ENCODE assay signal across 8 mouse cellular contexts in the genomic region with DNA sequence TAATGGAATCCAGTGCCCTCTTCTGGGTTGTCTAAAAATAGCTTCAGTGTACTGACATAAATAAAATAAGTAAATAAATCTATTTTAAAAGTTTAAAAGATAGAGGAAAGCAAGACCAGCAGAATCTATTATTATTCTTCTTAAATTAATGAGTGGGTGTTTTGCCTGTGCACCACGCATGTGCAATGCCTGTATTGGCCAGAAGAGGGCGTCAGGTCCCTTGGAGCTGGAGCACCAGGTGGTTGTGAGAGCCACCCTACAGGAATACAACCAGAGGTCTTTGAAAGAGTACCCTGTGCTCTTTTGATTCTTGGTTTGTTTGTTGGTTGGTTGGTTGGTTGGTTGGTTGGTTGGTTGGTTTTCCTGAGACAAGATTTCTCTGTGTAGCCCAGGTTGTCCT. TPM values are rescaled to one million over a fixed set of nuclear protein-coding genes. Genes with fewer than 3 reads are reported as not detected.
DNase-seq lines count a peak whose midpoint lies in the region; ATAC-seq and TF ChIP-seq lines count a peak whose summit lies in the region.

No protein-coding gene starts in this region.

- H3K4me1 ChIP-seq in midbrain, postnatal 0 days (ENCODE audit: insufficient read depth, low read length) = no peaks in the 10 kb centered on the region
- no peaks in the 10 kb centered on the region for H3K4me1 ChIP-seq in midbrain, embryonic 16.5 days (ENCODE audit: control insufficient read depth, insufficient read depth, low read length)

- 28% methylated on average over 2 of the region's 2 CpGs for WGBS in midbrain, postnatal 0 days
- WGBS in midbrain, embryonic 16.5 days = 21% methylated on average over 2 of the region's 2 CpGs

- peak; percentile 63 for TF ChIP-seq CTCF in midbrain, postnatal 0 days (IDR thresholded peaks at IDR 0.05)

- H3K9me3 ChIP-seq in midbrain, postnatal 0 days (ENCODE audit: low read length) = no peaks in the 10 kb centered on the region
- H3K9me3 ChIP-seq in midbrain, embryonic 16.5 days (replicated peaks; ENCODE audit: control insufficient read depth, low read length, poor library complexity, severe bottlenecking) = 0 out of 2 replicates have a peak, but pooled peaks cover 2% of the 10 kb centered on the region

- no peak overlapping the region for H3K27ac ChIP-seq in midbrain, postnatal 0 days (ENCODE audit: low read depth, low read length)
- H3K27ac ChIP-seq in midbrain, embryonic 16.5 days (ENCODE audit: low read length) = no peak overlapping the region

- no peak overlapping the region for H3K4me2 ChIP-seq in midbrain, postnatal 0 days (ENCODE audit: low read depth, low read length, poor library complexity, severe bottlenecking)
- no peak overlapping the region for H3K4me2 ChIP-seq in midbrain, embryonic 16.5 days (ENCODE audit: low read length)

- no peaks in the 10 kb centered on the region for H3K27me3 ChIP-seq in midbrain, postnatal 0 days (ENCODE audit: insufficient read depth, low read length)
- H3K27me3 ChIP-seq in midbrain, embryonic 16.5 days (ENCODE audit: control insufficient read depth, insufficient read depth, low read depth, low read length) = no peaks in the 10 kb centered on the region

- H3K4me3 ChIP-seq in midbrain, postnatal 0 days (ENCODE audit: low read depth, low read length) = no peak overlapping the region
- no peak overlapping the region for H3K4me3 ChIP-seq in midbrain, embryonic 16.5 days (ENCODE audit: low read depth, low read length)

- ATAC-seq in midbrain, postnatal 0 days (ENCODE audit: low FRiP score) = no peak
- ATAC-seq in midbrain, embryonic 16.5 days = no peak
- peak; percentile 69 for ATAC-seq in granulocyte monocyte progenitor cell, adult 5-6 weeks (replicated peaks; ENCODE audit: poor library complexity, severe bottlenecking)

- H3K36me3 ChIP-seq in midbrain, postnatal 0 days (ENCODE audit: insufficient read depth, low read length) = peaks cover 59% of the 10 kb centered on the region
- H3K36me3 ChIP-seq in midbrain, embryonic 16.5 days (ENCODE audit: control insufficient read depth, insufficient read depth, low read length) = peaks cover 39% of the 10 kb centered on the region

- H3K9ac ChIP-seq in midbrain, postnatal 0 days (replicated peaks; ENCODE audit: low read length, poor library complexity, severe bottlenecking) = no peak overlapping the region
- H3K9ac ChIP-seq in midbrain, embryonic 16.5 days (ENCODE audit: low read depth, low read length) = no peak overlapping the region

- peak; percentile 33 for DNase-seq in embryo, embryonic 10 days (ENCODE audit: low spot score)
- DNase-seq in embryo, embryonic 11 days = no peak
- DNase-seq in midbrain, postnatal 0 days (ENCODE audit: low spot score) = no peak
- DNase-seq in thymus, postnatal 0 days (ENCODE audit: low spot score) = peak; percentile 52
- no peak for DNase-seq in frontal cortex, postnatal 10 days (ENCODE audit: low spot score in 2 of 2)
- no peak for DNase-seq in right cerebral cortex, postnatal 36 days (ENCODE audit: low spot score in 2 of 2)

RNA-seq across cellular contexts. Expression of gene Gpr4, which starts 14.4 kb away (rescaled TPM):
- total RNA-seq in midbrain, postnatal 0 days (2014; rRNA removed) = 3.1 and 4.7 TPM in 2 replicates
- polyA plus RNA-seq in midbrain, postnatal 0 days (2015; fragmentation: Nextera tagmentation; extraction: Ambion mirVana) = 6.1 and 6.2 TPM in 2 replicates
- 3.4 and 4.5 TPM in 2 replicates for polyA plus RNA-seq in midbrain, embryonic 16.5 days (2015; fragmentation: Nextera tagmentation; extraction: Ambion mirVana)
- total RNA-seq in granulocyte monocyte progenitor cell, adult 5-6 weeks (2014; fragmentation: Nextera tagmentation) = not detected in 2 replicates
- not detected in 2 replicates for total RNA-seq in granulocyte monocyte progenitor cell, adult 5-6 weeks (2017)
- polyA plus RNA-seq in thymus, postnatal 0 days (2015; fragmentation: Nextera tagmentation; extraction: Ambion mirVana) = 0.69 and 0.80 TPM in 2 replicates

RNA-seq across cellular contexts. Expression of gene Eml2, which starts 21.8 kb away (rescaled TPM):
- total RNA-seq in midbrain, postnatal 0 days (2014; rRNA removed) = 83.7 and 89.0 TPM in 2 replicates
- polyA plus RNA-seq in midbrain, postnatal 0 days (2015; fragmentation: Nextera tagmentation; extraction: Ambion mirVana) = 13.1 and 13.4 TPM in 2 replicates
- polyA plus RNA-seq in midbrain, embryonic 16.5 days (2015; fragmentation: Nextera tagmentation; extraction: Ambion mirVana) = 10.6 TPM in 2 replicates
- 4.1 and 18.1 TPM in 2 replicates for total RNA-seq in granulocyte monocyte progenitor cell, adult 5-6 weeks (2014; fragmentation: Nextera tagmentation)
- total RNA-seq in granulocyte monocyte progenitor cell, adult 5-6 weeks (2017) = 10.4 and 22.7 TPM in 2 replicates
- polyA plus RNA-seq in thymus, postnatal 0 days (2015; fragmentation: Nextera tagmentation; extraction: Ambion mirVana) = 5.7 and 6.1 TPM in 2 replicates

RNA-seq across cellular contexts. Expression of gene Opa3, which starts 30.1 kb away (rescaled TPM):
- total RNA-seq in midbrain, postnatal 0 days (2014; rRNA removed) = 34.8 and 40.1 TPM in 2 replicates
- 33.4 and 33.9 TPM in 2 replicates for polyA plus RNA-seq in midbrain, postnatal 0 days (2015; fragmentation: Nextera tagmentation; extraction: Ambion mirVana)
- polyA plus RNA-seq in midbrain, embryonic 16.5 days (2015; fragmentation: Nextera tagmentation; extraction: Ambion mirVana) = 33.8 and 36.5 TPM in 2 replicates
- 20.7 and 35.1 TPM in 2 replicates for total RNA-seq in granulocyte monocyte progenitor cell, adult 5-6 weeks (2014; fragmentation: Nextera tagmentation)
- total RNA-seq in granulocyte monocyte progenitor cell, adult 5-6 weeks (2017) = 14.6 and 18.3 TPM in 2 replicates
- 25.4 and 25.7 TPM in 2 replicates for polyA plus RNA-seq in thymus, postnatal 0 days (2015; fragmentation: Nextera tagmentation; extraction: Ambion mirVana)

RNA-seq across cellular contexts. Expression of gene Gipr, which starts 32.1 kb away (rescaled TPM):
- 2.3 and 7.4 TPM in 2 replicates for total RNA-seq in midbrain, postnatal 0 days (2014; rRNA removed)
- polyA plus RNA-seq in midbrain, postnatal 0 days (2015; fragmentation: Nextera tagmentation; extraction: Ambion mirVana) = 1.7 and 2.3 TPM in 2 replicates
- 4.0 and 4.8 TPM in 2 replicates for polyA plus RNA-seq in midbrain, embryonic 16.5 days (2015; fragmentation: Nextera tagmentation; extraction: Ambion mirVana)
- total RNA-seq in granulocyte monocyte progenitor cell, adult 5-6 weeks (2014; fragmentation: Nextera tagmentation) = not detected in 2 replicates
- 0.26 TPM in 1 of 2 replicates, not detected in the other for total RNA-seq in granulocyte monocyte progenitor cell, adult 5-6 weeks (2017)
- polyA plus RNA-seq in thymus, postnatal 0 days (2015; fragmentation: Nextera tagmentation; extraction: Ambion mirVana) = 0.10 and 0.25 TPM in 2 replicates

RNA-seq across cellular contexts. Expression of gene Snrpd2, which starts 48.5 kb away (rescaled TPM):
- total RNA-seq in midbrain, postnatal 0 days (2014; rRNA removed) = 31.4 and 36.7 TPM in 2 replicates
- polyA plus RNA-seq in midbrain, postnatal 0 days (2015; fragmentation: Nextera tagmentation; extraction: Ambion mirVana) = 115 and 116 TPM in 2 replicates
- polyA plus RNA-seq in midbrain, embryonic 16.5 days (2015; fragmentation: Nextera tagmentation; extraction: Ambion mirVana) = 105 TPM in 2 replicates
- 91.5 and 121 TPM in 2 replicates for total RNA-seq in granulocyte monocyte progenitor cell, adult 5-6 weeks (2014; fragmentation: Nextera tagmentation)
- 83.2 and 158 TPM in 2 replicates for total RNA-seq in granulocyte monocyte progenitor cell, adult 5-6 weeks (2017)
- polyA plus RNA-seq in thymus, postnatal 0 days (2015; fragmentation: Nextera tagmentation; extraction: Ambion mirVana) = 154 and 164 TPM in 2 replicates

Comparison
In these comparisons a context has a peak if more than half of its experiments do, and no peak if none do; other contexts are left out.
1. DNase-seq: peak in embryo, embryonic 10 days (single experiment) and thymus, postnatal 0 days (single experiment); none in embryo, embryonic 11 days (single experiment), midbrain, postnatal 0 days (single experiment), frontal cortex, postnatal 10 days (0 of 2) and right cerebral cortex, postnatal 36 days (0 of 2).